Mouse (Mus musculus): Measurements from ENCODE around the gene Usp21.

DNA sequence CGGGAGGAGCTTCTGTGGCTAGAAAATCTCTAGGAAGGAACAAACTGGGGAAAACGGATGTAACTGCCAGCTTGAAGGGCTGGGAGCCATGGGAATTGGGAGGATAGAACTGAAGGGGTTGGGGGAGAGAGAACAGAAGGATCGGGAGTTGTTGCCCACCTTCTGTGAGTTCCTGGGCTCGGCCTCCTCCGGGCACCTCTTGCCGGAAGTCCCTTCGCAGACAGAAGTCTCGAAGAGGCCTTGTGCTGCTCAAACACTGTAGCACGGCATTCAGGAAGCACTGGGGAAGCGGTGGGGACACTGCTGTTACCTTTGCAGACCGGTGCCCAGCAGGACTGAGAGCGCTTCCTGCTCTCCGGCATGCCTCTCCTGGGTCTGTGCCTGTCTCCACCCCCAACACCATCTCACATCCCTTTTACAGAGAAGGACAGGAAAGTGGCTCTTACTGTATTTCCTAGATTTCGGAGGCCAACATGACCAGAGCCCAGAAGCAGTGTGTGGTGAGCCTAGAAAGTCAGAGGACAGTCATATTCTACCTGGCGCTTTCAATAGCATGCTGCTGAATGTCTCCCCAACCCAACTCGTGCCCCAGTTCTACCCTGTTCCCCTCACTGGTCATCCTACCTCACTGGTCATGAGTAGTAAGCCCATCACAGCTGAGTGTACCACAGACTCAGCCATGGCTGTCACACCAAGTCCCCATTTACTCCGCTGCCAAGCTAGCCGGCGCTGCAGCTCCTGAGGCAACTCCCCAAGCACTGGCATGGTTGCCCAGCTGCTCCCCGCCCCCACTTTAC lies 2.5 kb downstream of the Usp21 start:
- TF ChIP-seq CTCF (IDR thresholded peaks at IDR 0.05 in 2 of 3, conservative IDR thresholded peaks at IDR 0.05 in 1 of 3; ENCODE audit: control insufficient read depth in 1 of 3, insufficient read depth in 1 of 3, low read depth in 2 of 3, low read length in 3 of 3, poor library complexity in 1 of 3, severe bottlenecking in 1 of 3) (no peak), TAL1 (IDR thresholded peaks at IDR 0.05; ENCODE audit: low read length) (no peak), KAT2A (conservative IDR thresholded peaks at IDR 0.05; ENCODE audit: low read depth, low read length) (no peak)
